Mouse (Mus musculus) ES-Bruce4 (cell line): Measurements from ENCODE around the gene Hist2h3c1. TPM values are rescaled to one million over a fixed set of nuclear protein-coding genes. Genes with fewer than 3 reads are reported as not detected.

Experiments used
- H3K27ac ChIP-seq: 2 replicates; pipeline ENCODE4 v1.5.1; 2012; ENCODE audit warnings: low read length, inconsistent platforms; ENCODE audit not compliant: insufficient read depth
- H3K27me3 ChIP-seq: 2 replicates; pipeline ENCODE4 v1.6.1; 2012; ENCODE audit warnings: mild to moderate bottlenecking, low read length, inconsistent platforms; ENCODE audit not compliant: control insufficient read depth, poor library complexity, insufficient read depth, severe bottlenecking
- H3K36me3 ChIP-seq: 2 replicates; pipeline ENCODE4 v1.6.1; 2012; ENCODE audit warnings: inconsistent platforms, mild to moderate bottlenecking, low read length, moderate library complexity; ENCODE audit not compliant: control insufficient read depth, poor library complexity, insufficient read depth, severe bottlenecking
- H3K4me1 ChIP-seq: one replicate; pipeline ENCODE4 v1.8.1; 2011; ENCODE audit warnings: low read length; ENCODE audit not compliant: control insufficient read depth, insufficient read depth
- H3K4me3 ChIP-seq: 2 replicates; pipeline ENCODE4 v1.5.1; 2011; ENCODE audit warnings: low read depth, mild to moderate bottlenecking, low read length
- H3K9ac ChIP-seq: 2 replicates; pipeline ENCODE4 v1.6.1; 2012; ENCODE audit warnings: low read depth, mild to moderate bottlenecking, inconsistent platforms; ENCODE audit not compliant: poor library complexity, severe bottlenecking
- H3K9me3 ChIP-seq: replicated peaks from 2 replicates; pipeline ENCODE4 v1.6.1; 2012; ENCODE audit warnings: mild to moderate bottlenecking, low read length, inconsistent platforms; ENCODE audit not compliant: control insufficient read depth, poor library complexity, insufficient read depth, severe bottlenecking
- CTCF ChIP-seq: IDR thresholded peaks from one replicate; pipeline ENCODE4 v1.8.1; 2011; ENCODE audit warnings: low read depth, low read length
- EP300 ChIP-seq: IDR thresholded peaks from 2 replicates; pipeline ENCODE4 v1.6.1; 2011; ENCODE audit warnings: low read depth, low read length; ENCODE audit not compliant: insufficient read depth
- POLR2A ChIP-seq: IDR thresholded peaks from one replicate; pipeline ENCODE4 v1.8.1; 2011; ENCODE audit warnings: low read length; ENCODE audit not compliant: insufficient read depth
- polyA plus RNA-seq: library from polyadenylated mRNA; stranded (reverse); fragments of >200 nt; gene quantifications from 2 replicates; pipeline ENCODE4 v1.2.4, GENCODE M21; 2011; ENCODE audit warnings: low read depth; ENCODE audit not compliant: missing spikeins, insufficient read depth, insufficient read length

The Hist2h3c1 gene
- polyA plus RNA-seq, 1 experiment, result 1.3 TPM

GRCm38 (mm10) chr3:96262216-96262875, 15.9 kb downstream of the Hist2h3c1 start:
- H3K9me3 ChIP-seq, result no peaks in the 10 kb centered on the region
- TF ChIP-seq EP300 (0 out of 2 replicates have a peak, but pooled peaks have one; percentile 39), POLR2A (peak; percentile 78), CTCF (no peak)

GRCm38 (mm10) chr3:96262979-96263550, 16.6 kb downstream of the Hist2h3c1 start, which contains the start of gene Hist2h4:
Gene Hist2h4, minus strand, starts transcription at chr3:96263311.
- Histone ChIP-seq H3K27ac (peak within 1 kb of the TSS; percentile 92), H3K9ac (peak within 1 kb of the TSS; percentile 96), H3K36me3 (no peaks in the 10 kb centered on the region), H3K27me3 (no peaks in the 10 kb centered on the region), H3K9me3 (no peaks in the 10 kb centered on the region), H3K4me3 (peak within 1 kb of the TSS; percentile 76), H3K4me1 (no peaks in the 10 kb centered on the region)
- TF ChIP-seq POLR2A, result peak; percentile 100
- TF ChIP-seq CTCF, result no peak
- TF ChIP-seq EP300, result 0 out of 2 replicates have a peak, but pooled peaks have one; percentile 37

More at GRCm38 (mm10) chr3:96262216-96262875, 15.9 kb downstream of the Hist2h3c1 start:
- Histone ChIP-seq H3K4me3 (peak overlapping the region; percentile 76), H3K36me3 (no peaks in the 10 kb centered on the region), H3K4me1 (no peaks in the 10 kb centered on the region), H3K27ac (peak overlapping the region; percentile 82), H3K9ac (peak overlapping the region; percentile 96), H3K27me3 (no peaks in the 10 kb centered on the region)

DNA sequence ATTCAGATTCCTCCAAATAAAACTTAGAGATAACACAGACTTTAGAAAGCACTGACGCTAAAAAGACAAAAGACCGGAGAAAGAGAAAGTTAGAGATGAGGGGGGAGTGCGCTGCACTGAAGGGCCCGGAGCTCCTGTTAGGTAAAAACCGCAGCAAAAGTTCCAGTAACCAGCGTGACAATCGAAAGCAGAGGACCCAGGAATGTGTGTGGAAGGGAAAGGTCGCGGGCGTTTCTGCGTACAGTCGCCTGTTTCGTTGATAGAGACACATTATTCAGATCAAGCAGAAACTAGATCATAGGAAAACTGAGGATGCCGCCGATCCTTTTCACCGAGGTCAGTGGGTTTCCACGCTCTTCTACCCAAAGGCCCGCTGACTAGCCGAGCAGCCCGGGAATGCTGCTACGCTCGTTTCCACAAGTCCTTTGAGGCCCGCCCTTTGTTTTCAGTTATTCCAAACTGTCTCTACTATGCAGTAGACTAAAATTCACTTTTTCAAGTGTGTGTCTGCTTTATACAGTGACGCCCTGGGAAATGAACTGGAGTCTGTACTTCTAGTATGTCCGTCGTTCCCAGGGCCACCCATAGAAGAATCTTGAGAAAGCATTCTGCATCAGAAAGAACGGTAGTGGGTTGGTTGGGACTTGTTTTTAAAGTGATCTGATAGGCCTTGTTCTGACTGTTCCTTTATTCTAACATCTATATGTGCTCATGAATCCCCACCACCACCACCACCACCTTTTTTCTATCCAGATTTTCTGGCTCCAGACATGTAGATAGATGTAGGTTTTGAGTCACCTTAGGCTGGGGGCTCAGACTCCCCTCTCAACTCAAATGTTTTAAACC, 17.3 kb downstream of the Hist2h3c1 start:
- Histone ChIP-seq H3K27me3 (no peaks in the 10 kb centered on the region), H3K9me3 (no peaks in the 10 kb centered on the region), H3K4me1 (no peaks in the 10 kb centered on the region), H3K9ac (peak overlapping the region; percentile 96), H3K36me3 (no peaks in the 10 kb centered on the region), H3K27ac (peak overlapping the region; percentile 92), H3K4me3 (peak overlapping the region; percentile 75)
- TF ChIP-seq POLR2A (no peak), EP300 (no peak), CTCF (no peak)

DNA sequence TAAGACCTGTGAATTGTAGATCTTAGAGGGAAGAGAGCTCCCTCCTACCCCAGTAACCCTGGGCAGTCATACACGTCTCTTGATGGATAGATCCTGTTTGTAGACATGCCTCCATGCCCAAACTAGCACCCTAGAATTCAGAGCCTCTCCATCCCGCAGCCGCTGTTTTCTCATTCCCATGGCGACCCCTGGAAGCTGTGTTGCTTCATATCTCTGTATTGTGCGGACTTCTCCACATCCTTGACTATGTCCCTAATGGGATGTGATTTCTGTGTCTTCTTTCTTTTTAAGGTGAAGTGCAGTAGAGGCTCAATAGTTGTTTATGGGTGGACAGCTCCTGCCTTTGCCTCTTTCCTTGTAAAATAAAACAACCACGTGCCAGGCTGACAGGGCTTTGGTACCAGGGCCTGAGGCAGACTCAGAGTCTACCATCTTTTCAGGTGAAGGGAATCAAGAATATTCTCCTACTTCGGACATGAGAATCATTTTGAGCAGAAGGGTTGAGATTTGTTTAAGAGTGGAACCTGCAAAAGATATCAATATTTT, 18.0 kb downstream of the Hist2h3c1 start:
- H3K9me3 ChIP-seq, result no peaks in the 10 kb centered on the region
- H3K4me1 ChIP-seq, result no peaks in the 10 kb centered on the region
- no peaks in the 10 kb centered on the region for H3K27me3 ChIP-seq
- H3K27ac ChIP-seq, result peak overlapping the region; percentile 92
- no peaks in the 10 kb centered on the region for H3K36me3 ChIP-seq
- H3K4me3 ChIP-seq, result peak overlapping the region; percentile 40
- H3K9ac ChIP-seq, result peak overlapping the region; percentile 96
- TF ChIP-seq CTCF (no peak), POLR2A (no peak), EP300 (no peak)

DNA sequence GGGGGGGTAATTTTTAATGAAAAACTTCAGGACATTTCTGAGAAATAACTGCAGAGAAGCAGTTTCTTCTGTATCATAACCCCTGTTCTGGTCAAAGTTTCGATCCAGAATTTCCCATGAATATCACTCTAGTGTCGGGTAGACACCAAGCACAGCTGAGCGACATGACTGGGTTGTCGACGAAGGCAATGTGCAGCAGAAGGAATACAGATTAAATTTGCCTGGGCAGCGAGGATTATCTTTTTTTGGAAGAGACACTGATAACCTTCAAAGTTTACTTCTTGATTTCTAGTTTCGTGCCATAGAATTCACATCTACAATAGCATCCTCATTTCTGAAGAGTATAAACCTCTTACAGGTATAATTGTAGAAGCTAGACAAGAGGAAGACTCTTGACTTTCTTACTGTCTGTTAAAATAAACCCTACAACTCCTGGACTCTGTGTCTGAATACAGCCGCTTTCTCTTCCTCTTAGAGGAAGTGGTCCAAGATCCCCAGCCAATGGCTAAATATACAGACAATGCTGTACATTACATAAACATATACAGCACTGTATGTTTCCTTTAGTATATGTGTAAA, 19.7 kb downstream of the Hist2h3c1 start:
- no peaks in the 10 kb centered on the region for H3K4me1 ChIP-seq
- H3K9ac ChIP-seq, result no peak overlapping the region
- H3K36me3 ChIP-seq, result no peaks in the 10 kb centered on the region
- no peak overlapping the region for H3K27ac ChIP-seq
- no peak overlapping the region for H3K4me3 ChIP-seq
- TF ChIP-seq CTCF, result no peak
- no peak for TF ChIP-seq EP300
- no peak for TF ChIP-seq POLR2A
- H3K27me3 ChIP-seq, result no peaks in the 10 kb centered on the region
- no peaks in the 10 kb centered on the region for H3K9me3 ChIP-seq
